Comparison of ENCODE assay signal across 10 mouse cellular contexts in genomic region chr19:34662740-34663139, GRCm38 (mm10). TPM values are rescaled to one million over a fixed set of nuclear protein-coding genes. Genes with fewer than 3 reads are reported as not detected.
DNase-seq lines count a peak whose midpoint lies in the region; ATAC-seq and TF ChIP-seq lines count a peak whose summit lies in the region.
"Had no signal": no experiment of that assay in that cellular context is flagged by ENCODE, and none has a peak within 500 bp of the region (broad histone marks: within the 10 kb centered on the region; RNA-seq: fewer than 3 reads in every experiment).

No protein-coding gene starts in this region.

- TF ChIP-seq CTCF in liver, postnatal 0 days (IDR thresholded peaks at IDR 0.05; ENCODE audit: low read depth): no peak
- TF ChIP-seq CTCF in thymus, adult 2 months (IDR thresholded peaks at IDR 0.05; ENCODE audit: borderline replicate concordance, control insufficient read depth, extremely low read depth, insufficient read depth, low read length, poor library complexity): no peak

- WGBS in hindbrain, embryonic 15.5 days: 56% methylated on average over 5 of the region's 5 CpGs
- WGBS in hindbrain, embryonic 10.5 days: 55% methylated on average over 5 of the region's 5 CpGs
- 36% methylated on average over 5 of the region's 5 CpGs for WGBS in embryonic facial prominence, embryonic 14.5 days
- WGBS in forebrain, embryonic 15.5 days: 51% methylated on average over 5 of the region's 5 CpGs
- 40% methylated on average over 5 of the region's 5 CpGs for WGBS in liver, postnatal 0 days (ENCODE audit: insufficient replicate concordance)
- 43% methylated on average over 5 of the region's 5 CpGs for WGBS in thymus, adult 2 months

- no peak for TF ChIP-seq POLR2A in thymus, adult 2 months (IDR thresholded peaks at IDR 0.05; ENCODE audit: control insufficient read depth, extremely low read depth, insufficient read depth, low read length, poor library complexity)

- H3K27me3 ChIP-seq in hindbrain, embryonic 15.5 days: no peaks in the 10 kb centered on the region
- H3K27me3 ChIP-seq in hindbrain, embryonic 10.5 days (ENCODE audit: insufficient read depth, poor library complexity, severe bottlenecking): no peaks in the 10 kb centered on the region
- H3K27me3 ChIP-seq in embryonic facial prominence, embryonic 14.5 days (replicated peaks; ENCODE audit: control insufficient read depth, insufficient read depth, low read length): no peaks in the 10 kb centered on the region
- H3K27me3 ChIP-seq in forebrain, embryonic 15.5 days: no peaks in the 10 kb centered on the region
- H3K27me3 ChIP-seq in liver, postnatal 0 days (ENCODE audit: insufficient read depth, low read length): no peaks in the 10 kb centered on the region
- H3K27me3 ChIP-seq in thymus, adult 2 months (ENCODE audit: control insufficient read depth, insufficient read depth, low read length): no peaks in the 10 kb centered on the region

- H3K27ac ChIP-seq in hindbrain, embryonic 15.5 days (replicated peaks): no peak overlapping the region
- no peak overlapping the region for H3K27ac ChIP-seq in hindbrain, embryonic 10.5 days
- H3K27ac ChIP-seq in embryonic facial prominence, embryonic 14.5 days (replicated peaks; ENCODE audit: low read depth, low read length): no peak overlapping the region
- no peak overlapping the region for H3K27ac ChIP-seq in forebrain, embryonic 15.5 days (replicated peaks)
- no peak overlapping the region for H3K27ac ChIP-seq in liver, postnatal 0 days (ENCODE audit: low read depth)
- H3K27ac ChIP-seq in thymus, adult 2 months (ENCODE audit: control insufficient read depth, insufficient read depth, low read length): no peak overlapping the region

- TF ChIP-seq EP300 in liver, postnatal 0 days (IDR thresholded peaks at IDR 0.05; ENCODE audit: low read depth): no peak

- no peak overlapping the region for H3K9ac ChIP-seq in hindbrain, embryonic 15.5 days
- no peak overlapping the region for H3K9ac ChIP-seq in embryonic facial prominence, embryonic 14.5 days (ENCODE audit: low read depth, low read length)
- no peak overlapping the region for H3K9ac ChIP-seq in forebrain, embryonic 15.5 days (replicated peaks)
- H3K9ac ChIP-seq in liver, postnatal 0 days (replicated peaks): no peak overlapping the region

- H3K4me1 ChIP-seq in hindbrain, embryonic 15.5 days (replicated peaks): no peaks in the 10 kb centered on the region
- no peaks in the 10 kb centered on the region; the same call in 1 of the 2 replicates for H3K4me1 ChIP-seq in hindbrain, embryonic 10.5 days (replicated peaks)
- no peaks in the 10 kb centered on the region for H3K4me1 ChIP-seq in embryonic facial prominence, embryonic 14.5 days (ENCODE audit: control insufficient read depth, insufficient read depth, low read length)
- H3K4me1 ChIP-seq in forebrain, embryonic 15.5 days: no peaks in the 10 kb centered on the region
- H3K4me1 ChIP-seq in liver, postnatal 0 days (ENCODE audit: insufficient read depth): peaks cover 3% of the 10 kb centered on the region; the same call in 1 of the 2 replicates
- no peaks in the 10 kb centered on the region for H3K4me1 ChIP-seq in thymus, adult 2 months (replicated peaks; ENCODE audit: control insufficient read depth, insufficient read depth, low read length)

- H3K36me3 ChIP-seq in hindbrain, embryonic 15.5 days: no peaks in the 10 kb centered on the region
- H3K36me3 ChIP-seq in hindbrain, embryonic 10.5 days: no peaks in the 10 kb centered on the region
- H3K36me3 ChIP-seq in embryonic facial prominence, embryonic 14.5 days (ENCODE audit: control insufficient read depth, insufficient read depth, low read length): no peaks in the 10 kb centered on the region
- no peaks in the 10 kb centered on the region for H3K36me3 ChIP-seq in forebrain, embryonic 15.5 days
- H3K36me3 ChIP-seq in liver, postnatal 0 days (replicated peaks; ENCODE audit: insufficient read depth, low read length): no peaks in the 10 kb centered on the region
- no peaks in the 10 kb centered on the region for H3K36me3 ChIP-seq in thymus, adult 2 months (ENCODE audit: control insufficient read depth, insufficient read depth, low read length)

- H3K4me2 ChIP-seq in hindbrain, embryonic 15.5 days: peak overlapping the region; percentile 53; the same call in 1 of the 2 replicates
- H3K4me2 ChIP-seq in embryonic facial prominence, embryonic 14.5 days (ENCODE audit: low read depth, low read length): peak overlapping the region; percentile 57
- H3K4me2 ChIP-seq in forebrain, embryonic 15.5 days (replicated peaks): peak overlapping the region; percentile 46; the same call in 1 of the 2 replicates
- peak overlapping the region; percentile 63; the same call in 1 of the 2 replicates for H3K4me2 ChIP-seq in liver, postnatal 0 days (ENCODE audit: low read depth, low read length)

- 0 out of 2 replicates have a peak overlapping the region, but pooled peaks have one; percentile 39 for H3K4me3 ChIP-seq in hindbrain, embryonic 15.5 days
- no peak overlapping the region for H3K4me3 ChIP-seq in hindbrain, embryonic 10.5 days
- no peak overlapping the region for H3K4me3 ChIP-seq in embryonic facial prominence, embryonic 14.5 days (ENCODE audit: low read depth, low read length)
- H3K4me3 ChIP-seq in forebrain, embryonic 15.5 days: no peak overlapping the region
- no peak overlapping the region for H3K4me3 ChIP-seq in liver, postnatal 0 days (ENCODE audit: low read depth, low read length)
- no peak overlapping the region for H3K4me3 ChIP-seq in thymus, adult 2 months (ENCODE audit: control insufficient read depth, insufficient read depth, low read length)

- no peaks in the 10 kb centered on the region for H3K9me3 ChIP-seq in hindbrain, embryonic 15.5 days
- H3K9me3 ChIP-seq in hindbrain, embryonic 10.5 days: no peaks in the 10 kb centered on the region
- H3K9me3 ChIP-seq in embryonic facial prominence, embryonic 14.5 days (ENCODE audit: control insufficient read depth, low read length): no peaks in the 10 kb centered on the region
- no peaks in the 10 kb centered on the region for H3K9me3 ChIP-seq in forebrain, embryonic 15.5 days
- no peaks in the 10 kb centered on the region for H3K9me3 ChIP-seq in liver, postnatal 0 days (ENCODE audit: low read length)

- no peak for DNase-seq in hindbrain, embryonic 10.5 days (ENCODE audit: low spot score)
- DNase-seq in embryonic facial prominence, embryonic 14.5 days (ENCODE audit: low spot score): no peak
- DNase-seq in liver, postnatal 0 days: peak; percentile 34
- DNase-seq in adrenal gland, adult (ENCODE audit: inconsistent age in 2 of 2, low spot score in 1 of 2): no peak
- DNase-seq in thymus, adult 2 months: no peak
- DNase-seq in layer of hippocampus, adult 8-10 months (ENCODE audit: low spot score in 2 of 2): no peak

- ATAC-seq in hindbrain, embryonic 15.5 days (ENCODE audit: low FRiP score, low read depth): 0 out of 2 replicates have a peak, but pooled peaks have one; percentile 40
- ATAC-seq in embryonic facial prominence, embryonic 14.5 days (ENCODE audit: low read depth): no peak
- ATAC-seq in forebrain, embryonic 15.5 days (replicated peaks): peak; percentile 8; the same call in 1 of the 2 replicates
- peak; percentile 66 for ATAC-seq in liver, postnatal 0 days

RNA-seq across cellular contexts. Expression of gene Ifit1, which starts 22.1 kb away (rescaled TPM):
- polyA plus RNA-seq in hindbrain, embryonic 15.5 days (2015; fragmentation: Nextera tagmentation; extraction: Ambion mirVana): 0.31 and 0.93 TPM in 2 replicates
- polyA plus RNA-seq in hindbrain, embryonic 10.5 days (2016; fragmentation: Nextera tagmentation; extraction: Ambion mirVana): 0.16 TPM in 1 of 2 replicates, not detected in the other
- polyA plus RNA-seq in embryonic facial prominence, embryonic 14.5 days (2014; fragmentation: Nextera tagmentation; extraction: Ambion mirVana): 0.77 and 1.0 TPM in 2 replicates
- 0.13 and 0.18 TPM in 2 replicates for polyA plus RNA-seq in forebrain, embryonic 15.5 days (2015; fragmentation: Nextera tagmentation; extraction: Ambion mirVana)
- polyA plus RNA-seq in liver, postnatal 0 days (2015; fragmentation: Nextera tagmentation; extraction: Ambion mirVana): 6.6 and 8.4 TPM in 2 replicates
- 10.0 and 13.2 TPM in 2 replicates for polyA plus RNA-seq in thymus, adult 2 months (2012; rRNA removed)
- total RNA-seq in layer of hippocampus, adult 8-10 months (2022): 1 to 10 TPM in 2 of 4 experiments, under 1 TPM in 2; 0.62 to 3.7 (median 2.1) TPM
- total RNA-seq: ES-E14 had no signal

RNA-seq across cellular contexts. Expression of gene Ifit1bl2, which starts 22.2 kb away (rescaled TPM):
- polyA plus RNA-seq in hindbrain, embryonic 15.5 days (2015; fragmentation: Nextera tagmentation; extraction: Ambion mirVana): 0.34 and 0.38 TPM in 2 replicates
- polyA plus RNA-seq in hindbrain, embryonic 10.5 days (2016; fragmentation: Nextera tagmentation; extraction: Ambion mirVana): 0.04 TPM in 1 of 2 replicates, not detected in the other
- polyA plus RNA-seq in embryonic facial prominence, embryonic 14.5 days (2014; fragmentation: Nextera tagmentation; extraction: Ambion mirVana): 0.18 and 0.40 TPM in 2 replicates
- 0.11 and 0.20 TPM in 2 replicates for polyA plus RNA-seq in forebrain, embryonic 15.5 days (2015; fragmentation: Nextera tagmentation; extraction: Ambion mirVana)
- 0.12 and 0.15 TPM in 2 replicates for polyA plus RNA-seq in liver, postnatal 0 days (2015; fragmentation: Nextera tagmentation; extraction: Ambion mirVana)
- polyA plus RNA-seq in thymus, adult 2 months (2012; rRNA removed): 0.07 and 0.11 TPM in 2 replicates
- total RNA-seq in layer of hippocampus, adult 8-10 months (2022): under 1 TPM; 0.54 to 0.70 (median 0.57) TPM
- total RNA-seq: ES-E14 had no signal
- polyA plus RNA-seq: stomach, embryonic 14.5 days had no signal

RNA-seq across cellular contexts. Expression of gene Ifit3b, which starts 55.0 kb away (rescaled TPM):
- 0.34 and 1.1 TPM in 2 replicates for polyA plus RNA-seq in hindbrain, embryonic 15.5 days (2015; fragmentation: Nextera tagmentation; extraction: Ambion mirVana)
- polyA plus RNA-seq in hindbrain, embryonic 10.5 days (2016; fragmentation: Nextera tagmentation; extraction: Ambion mirVana): not detected in 2 replicates
- polyA plus RNA-seq in embryonic facial prominence, embryonic 14.5 days (2014; fragmentation: Nextera tagmentation; extraction: Ambion mirVana): not detected in 2 replicates
- 0.13 and 0.20 TPM in 2 replicates for polyA plus RNA-seq in forebrain, embryonic 15.5 days (2015; fragmentation: Nextera tagmentation; extraction: Ambion mirVana)
- polyA plus RNA-seq in liver, postnatal 0 days (2015; fragmentation: Nextera tagmentation; extraction: Ambion mirVana): 2.2 and 2.7 TPM in 2 replicates
- 1.5 and 2.3 TPM in 2 replicates for polyA plus RNA-seq in thymus, adult 2 months (2012; rRNA removed)
- total RNA-seq in layer of hippocampus, adult 8-10 months (2022): 1 to 10 TPM; 2.5 to 8.8 (median 4.8) TPM
- total RNA-seq: ES-E14 had no signal
- polyA plus RNA-seq: stomach, embryonic 14.5 days had no signal
